Mouse (Mus musculus) limb, embryonic 11.5 days (tissue): ENCODE results near the gene Arhgef1. TPM values are rescaled to one million over a fixed set of nuclear protein-coding genes. Genes with fewer than 3 reads are reported as not detected.
A peak's percentile ranks its signal among the peaks of the same experiment; 100 is the strongest.

Experiments used
- ATAC-seq: fragments of 200-750 bp; cut with Nextera tagmentation; 2 replicates; pipeline ENCODE4 v1.8.0; 2017; ENCODE audit warnings: low read depth; ENCODE audit not compliant: insufficient number of reproducible peaks, low FRiP score, low TSS enrichment
- DNase-seq: peaks from one replicate; pipeline ENCODE4 v3.0.0-alpha.2; 2015; ENCODE audit warnings: low spot score
- H3K27ac ChIP-seq: fragments of 300-500 bp; sonication (generic); replicated peaks from 2 replicates; pipeline ENCODE4 v1.5.1; 2014; ENCODE audit warnings: low read depth, mild to moderate bottlenecking, low read length
- H3K27me3 ChIP-seq: fragments of 300-500 bp; sonication (generic); 2 replicates; pipeline ENCODE4 v1.6.1; 2014; ENCODE audit warnings: mild to moderate bottlenecking, low read length, mixed read lengths; ENCODE audit not compliant: control insufficient read depth, insufficient read depth
- H3K36me3 ChIP-seq: fragments of 300-500 bp; sonication (generic); 2 replicates; pipeline ENCODE4 v1.6.1; 2014; ENCODE audit warnings: mild to moderate bottlenecking, low read length, moderate library complexity, mixed read lengths; ENCODE audit not compliant: control insufficient read depth, insufficient read depth
- H3K4me1 ChIP-seq: fragments of 300-500 bp; sonication (generic); 2 replicates; pipeline ENCODE4 v1.6.1; 2014; ENCODE audit warnings: low read length, mixed read lengths; ENCODE audit not compliant: control insufficient read depth, insufficient read depth
- H3K4me2 ChIP-seq: fragments of 300-500 bp; sonication (generic); 2 replicates; pipeline ENCODE4 v1.6.1; 2014; ENCODE audit warnings: low read depth, mild to moderate bottlenecking, moderate library complexity; ENCODE audit not compliant: severe bottlenecking
- H3K4me3 ChIP-seq: fragments of 300-500 bp; sonication (generic); 2 replicates; pipeline ENCODE4 v1.5.1; 2014; ENCODE audit warnings: low read depth, low read length
- H3K9ac ChIP-seq: fragments of 300-500 bp; sonication (generic); 2 replicates; pipeline ENCODE4 v1.6.1; 2014; ENCODE audit warnings: mild to moderate bottlenecking, low read length
- H3K9me3 ChIP-seq: fragments of 300-500 bp; sonication (generic); 2 replicates; pipeline ENCODE4 v1.6.1; 2016; ENCODE audit warnings: low read length; ENCODE audit not compliant: control insufficient read depth
- WGBS: fragments of 180-500 bp; shearing (Covaris S2); extraction: QIAGEN DNeasy Blood & Tissue Kit; methylation state at CpG from one replicate; pipeline ENCODE4 v1.1.7; 2014; 5-methylcytosine and 5-hydroxymethylcytosine counted together
- polyA plus RNA-seq: library from polyadenylated mRNA; unstranded; fragments of >200 nt; fragmentation: Nextera tagmentation; extraction: Ambion mirVana; gene quantifications from 2 replicates; pipeline ENCODE4 v1.2.1, GENCODE M21; 2014

The Arhgef1 gene
- polyA plus RNA-seq = 69.9 and 84.4 TPM in 2 replicates

GRCm38 (mm10) chr7:24902630-24903443 lies at the start of gene Arhgef1:
Arhgef1 (plus strand) TSS chr7:24902912.
- Histone ChIP-seq H3K36me3 (no peaks in the 10 kb centered on the region), H3K9ac (peak within 1 kb of the TSS; percentile 74), H3K27me3 (no peaks in the 10 kb centered on the region), H3K9me3 (no peaks in the 10 kb centered on the region), H3K4me1 (peaks cover 22% of the 10 kb centered on the region), H3K27ac (peak within 1 kb of the TSS; percentile 70), H3K4me3 (peak within 1 kb of the TSS; percentile 64), H3K4me2 (peak within 1 kb of the TSS; percentile 66)
- 6% methylated on average over 48 of the region's 68 CpGs for WGBS
- DNase-seq (peak; percentile 63), ATAC-seq (no peak)

DNA sequence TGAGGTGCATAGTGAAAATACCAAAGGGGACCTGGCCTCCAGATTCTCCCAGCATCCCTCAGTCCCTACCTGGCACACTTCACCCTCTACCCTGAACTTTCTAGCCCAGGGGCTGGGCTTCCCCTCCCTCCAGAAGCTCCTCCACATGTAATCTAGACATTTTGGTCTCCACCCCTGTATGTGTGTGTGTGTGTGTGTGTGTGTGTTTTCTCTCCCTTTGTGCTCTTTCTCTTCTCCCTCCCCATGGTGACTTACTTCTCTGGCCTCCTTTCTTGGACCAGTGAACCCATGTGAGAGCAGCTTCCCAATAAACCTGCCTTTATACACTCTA lies 49.5 kb upstream of the Arhgef1 start:
- Histone ChIP-seq H3K4me2 (no peak overlapping the region), H3K4me3 (no peak overlapping the region), H3K27ac (no peak overlapping the region)

GRCm38 (mm10) chr7:24853695-24854094 lies 49.0 kb upstream of the Arhgef1 start:
- H3K9ac ChIP-seq = no peak overlapping the region; the same call in 1 of the 2 replicates
- no peak overlapping the region for H3K4me2 ChIP-seq
- no peak for ATAC-seq
- H3K4me1 ChIP-seq = peaks cover 5% of the 10 kb centered on the region; the same call in 1 of the 2 replicates
- no peaks in the 10 kb centered on the region for H3K9me3 ChIP-seq
- 32% methylated on average over 7 of the region's 7 CpGs for WGBS
- H3K36me3 ChIP-seq = no peaks in the 10 kb centered on the region
- no peak overlapping the region for H3K27ac ChIP-seq
- peak; percentile 28 for DNase-seq
- H3K27me3 ChIP-seq = no peaks in the 10 kb centered on the region
- H3K4me3 ChIP-seq = no peak overlapping the region

More for the DNA sequence above, 49.5 kb upstream of the Arhgef1 start:
- Histone ChIP-seq H3K9me3 (no peaks in the 10 kb centered on the region), H3K9ac (no peak overlapping the region), H3K36me3 (no peaks in the 10 kb centered on the region), H3K27me3 (no peaks in the 10 kb centered on the region), H3K4me1 (peaks cover 5% of the 10 kb centered on the region; the same call in 1 of the 2 replicates)
- no peak for DNase-seq
- ATAC-seq = no peak

DNA sequence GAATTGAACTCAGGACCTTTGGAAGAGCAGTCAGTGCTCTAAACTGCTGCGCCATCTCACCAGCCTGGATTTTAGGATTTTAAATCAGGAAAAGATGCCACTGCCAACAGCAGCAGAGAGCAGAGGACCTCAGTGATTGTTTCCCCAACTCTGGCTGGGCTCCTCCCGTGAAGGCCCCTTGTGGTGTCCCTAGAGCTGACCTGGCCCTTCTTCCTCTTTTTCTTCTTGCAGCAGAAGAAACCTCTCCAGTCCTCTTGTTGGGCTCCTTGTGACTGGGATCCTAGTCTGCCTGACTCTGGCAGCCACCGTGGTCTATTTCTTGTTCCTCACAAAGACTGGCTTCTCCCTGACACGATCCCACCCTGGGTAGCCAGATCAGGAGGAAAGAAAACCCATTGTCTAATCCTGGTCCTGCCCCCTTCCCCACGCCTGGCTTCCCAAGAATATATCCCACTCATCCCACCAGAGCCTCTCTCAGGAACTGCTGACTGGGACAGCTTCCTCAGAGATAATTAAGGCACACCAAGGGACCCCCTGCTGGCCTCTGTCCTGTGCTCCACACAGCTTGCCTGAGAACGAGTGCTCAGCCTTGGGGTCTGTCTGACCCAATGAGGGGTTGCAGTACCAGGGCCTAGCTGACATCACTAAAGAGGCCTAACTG lies 46.1 kb upstream of the Arhgef1 start:
- H3K9me3 ChIP-seq = no peaks in the 10 kb centered on the region
- ATAC-seq (no peak), DNase-seq (no peak)
- H3K4me1 ChIP-seq = peaks cover 5% of the 10 kb centered on the region; the same call in 1 of the 2 replicates
- H3K27me3 ChIP-seq = no peaks in the 10 kb centered on the region
- no peak overlapping the region for H3K4me3 ChIP-seq
- no peak overlapping the region for H3K9ac ChIP-seq
- no peak overlapping the region for H3K27ac ChIP-seq
- 56% methylated on average over 6 of the region's 6 CpGs for WGBS
- no peak overlapping the region for H3K4me2 ChIP-seq
- no peaks in the 10 kb centered on the region for H3K36me3 ChIP-seq

DNA sequence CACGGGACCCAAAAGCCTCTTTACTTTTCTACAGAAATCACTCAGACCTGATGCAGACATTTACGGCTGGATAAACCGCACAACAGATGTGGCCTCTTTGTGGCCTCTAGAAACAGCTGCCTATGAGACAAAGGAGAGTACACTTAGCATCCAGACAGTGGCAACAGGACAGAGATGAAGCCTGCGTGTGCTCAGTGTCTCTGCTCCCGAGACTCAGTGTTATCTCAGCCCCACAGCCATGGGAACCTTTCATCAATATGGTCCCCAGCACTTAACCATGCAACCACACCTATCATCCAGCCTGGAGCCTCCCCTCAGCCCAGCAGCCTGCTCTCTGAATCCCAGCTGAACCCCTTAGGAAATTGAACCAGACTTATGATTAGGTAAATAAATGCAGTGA lies 43.5 kb upstream of the Arhgef1 start:
- Histone ChIP-seq H3K36me3 (no peaks in the 10 kb centered on the region), H3K27ac (no peak overlapping the region), H3K4me2 (no peak overlapping the region), H3K4me1 (no peaks in the 10 kb centered on the region), H3K9me3 (no peaks in the 10 kb centered on the region), H3K9ac (no peak overlapping the region), H3K27me3 (no peaks in the 10 kb centered on the region), H3K4me3 (no peak overlapping the region)
- whole genome bisulfite sequencing = 74% methylated on average over 5 of the region's 5 CpGs
- ATAC-seq (no peak), DNase-seq (no peak)

DNA sequence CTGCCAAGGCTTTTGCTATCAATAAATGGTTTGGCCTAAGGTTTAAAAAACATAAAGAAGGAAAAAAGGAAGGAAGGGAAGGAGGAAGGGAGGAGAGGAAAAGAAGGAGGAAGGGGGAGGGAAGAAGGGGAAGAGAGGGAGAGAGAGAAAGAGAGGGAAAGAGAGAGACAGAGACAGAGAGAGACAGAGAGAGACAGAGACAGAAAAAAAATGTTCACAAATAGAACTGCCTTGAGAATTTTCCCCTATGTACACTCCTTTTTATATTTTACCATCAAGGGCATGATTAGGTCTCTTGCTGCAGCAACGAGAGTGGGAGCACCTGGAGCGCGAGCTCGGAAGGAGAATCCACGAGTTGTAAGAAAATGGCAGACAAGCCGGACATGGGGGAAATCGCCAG lies 40.8 kb upstream of the Arhgef1 start, which contains the start of gene Gm9844:
Gene Gm9844, plus strand, starts transcription at position 301 of the 400 bp plus-strand sequence.
- H3K27ac ChIP-seq = no peak within 1 kb of the TSS
- WGBS = 88% methylated on average over 7 of the region's 7 CpGs
- H3K4me3 ChIP-seq = no peak within 1 kb of the TSS
- no peaks in the 10 kb centered on the region for H3K36me3 ChIP-seq
- no peaks in the 10 kb centered on the region for H3K4me1 ChIP-seq
- no peaks in the 10 kb centered on the region for H3K27me3 ChIP-seq
- H3K4me2 ChIP-seq = no peak within 1 kb of the TSS
- no peaks in the 10 kb centered on the region for H3K9me3 ChIP-seq
- no peak within 1 kb of the TSS for H3K9ac ChIP-seq
- DNase-seq (no peak), ATAC-seq (no peak)

- H3K27ac ChIP-seq = no peak overlapping the region
- DNase-seq = no peak
- H3K36me3 ChIP-seq = no peaks in the 10 kb centered on the region
- ATAC-seq = no peak
- 91% methylated on average over 4 of the region's 4 CpGs for WGBS
- no peaks in the 10 kb centered on the region for H3K9me3 ChIP-seq
- no peaks in the 10 kb centered on the region for H3K4me1 ChIP-seq
- no peak overlapping the region for H3K4me3 ChIP-seq
- no peaks in the 10 kb centered on the region for H3K27me3 ChIP-seq
- no peak overlapping the region for H3K9ac ChIP-seq
- H3K4me2 ChIP-seq = no peak overlapping the region
Measured at GRCm38 (mm10) chr7:24862853-24863252, 39.9 kb upstream of the Arhgef1 start.

GRCm38 (mm10) chr7:24864156-24864555 lies 38.6 kb upstream of the Arhgef1 start:
- H3K4me1 ChIP-seq = no peaks in the 10 kb centered on the region
- no peak overlapping the region for H3K4me2 ChIP-seq
- H3K27me3 ChIP-seq = no peaks in the 10 kb centered on the region
- ATAC-seq = no peak
- no peak overlapping the region for H3K9ac ChIP-seq
- no peak overlapping the region for H3K27ac ChIP-seq
- H3K4me3 ChIP-seq = no peak overlapping the region
- WGBS = 44% methylated on average over 6 of the region's 6 CpGs
- no peaks in the 10 kb centered on the region for H3K9me3 ChIP-seq
- no peaks in the 10 kb centered on the region for H3K36me3 ChIP-seq
- DNase-seq = no peak
